Mouse (Mus musculus) E14TG2a.4 (cell line): ENCODE measurements around the gene Syndig1.

Experiments used
- CTCF ChIP-seq: conservative IDR thresholded peaks from 2 replicates; pipeline ENCODE4 v1.5.1; 2014; ENCODE audit warnings: low read length
- POU5F1 ChIP-seq: IDR thresholded peaks from 2 replicates; pipeline ENCODE4 v1.6.1; 2014; ENCODE audit warnings: low read length, borderline replicate concordance

DNA sequence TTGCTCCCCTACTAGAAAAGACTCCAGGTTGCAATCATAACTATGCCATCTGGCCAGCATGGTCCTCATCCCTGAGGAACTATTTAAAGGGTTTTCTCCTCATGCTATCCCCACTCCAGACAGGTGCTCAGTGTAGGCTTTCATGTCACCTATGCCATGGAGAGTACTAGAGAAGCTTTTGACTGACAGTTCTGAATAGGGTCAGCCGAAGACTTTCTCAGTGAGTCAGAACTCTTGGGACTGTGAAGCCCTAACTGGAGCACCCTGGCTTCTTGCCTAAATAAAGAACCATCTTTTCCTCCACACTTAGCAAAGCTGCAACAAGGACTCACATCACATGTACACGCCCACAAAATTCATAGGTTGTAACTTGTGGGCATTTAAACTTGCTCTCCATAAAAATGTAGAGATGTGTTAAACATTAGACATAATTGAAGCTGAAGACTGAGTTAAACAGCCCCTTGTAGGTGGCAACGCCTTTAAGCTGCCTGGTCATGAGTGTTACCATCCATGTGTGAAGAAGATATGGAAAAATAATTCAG is 24.3 kb upstream of the Syndig1 start:
- TF ChIP-seq CTCF = no peak
- TF ChIP-seq POU5F1 = no peak
